ENCODE assay signal across 25 mouse cellular contexts in the genomic region with DNA sequence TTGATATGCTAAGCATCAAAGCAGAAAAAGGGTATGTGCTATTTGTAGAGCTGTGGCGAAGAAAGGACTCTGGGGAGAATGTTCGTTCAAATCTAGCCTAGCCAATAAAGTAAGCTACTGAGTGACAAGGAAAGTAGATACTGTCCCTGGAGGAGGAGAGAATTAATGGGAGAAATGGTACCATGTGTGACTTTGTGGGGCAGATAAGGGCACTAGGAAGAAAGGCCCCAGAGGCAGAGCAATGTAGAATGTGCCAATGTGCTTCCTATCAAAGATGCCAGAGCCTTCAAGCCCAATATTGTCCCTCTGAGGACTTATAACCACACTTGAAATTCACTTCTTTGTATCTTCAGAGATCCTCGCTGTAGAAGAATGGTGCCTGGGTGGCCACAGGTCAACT.
DNase-seq lines count a peak whose midpoint lies in the region; ATAC-seq and TF ChIP-seq lines count a peak whose summit lies in the region.
"Had no signal": no experiment of that assay in that cellular context is flagged by ENCODE, and none has a peak within 500 bp of the region (broad histone marks: within the 10 kb centered on the region; RNA-seq: fewer than 3 reads in every experiment).

No protein-coding gene starts in this region.

- 20% methylated on average over 3 of the region's 3 CpGs for WGBS in liver, embryonic 12.5 days (ENCODE audit: insufficient replicate concordance)
- WGBS in liver, embryonic 14.5 days (ENCODE audit: insufficient replicate concordance) = 17% methylated on average over 3 of the region's 3 CpGs
- WGBS in liver, postnatal 0 days (ENCODE audit: insufficient replicate concordance) = 51% methylated on average over 3 of the region's 3 CpGs
- 75% methylated on average over 3 of the region's 3 CpGs for WGBS in hindbrain, embryonic 12.5 days

- TF ChIP-seq EP300 in liver, embryonic 14.5 days (IDR thresholded peaks at IDR 0.05; ENCODE audit: low read depth) = no peak
- no peak for TF ChIP-seq EP300 in liver, postnatal 0 days (IDR thresholded peaks at IDR 0.05; ENCODE audit: low read depth)

- H3K9ac ChIP-seq in liver, embryonic 12.5 days = no peak overlapping the region
- no peak overlapping the region for H3K9ac ChIP-seq in liver, embryonic 14.5 days (replicated peaks)
- H3K9ac ChIP-seq in liver, postnatal 0 days (replicated peaks) = no peak overlapping the region
- no peak overlapping the region for H3K9ac ChIP-seq in hindbrain, embryonic 12.5 days
- H3K9ac ChIP-seq: embryonic facial prominence, embryonic 13.5 days; forebrain, embryonic 12.5 days; forebrain, embryonic 15.5 days; heart, embryonic 13.5 days; hindbrain, embryonic 15.5 days had no signal

- H3K4me2 ChIP-seq in liver, embryonic 12.5 days = no peak overlapping the region
- H3K4me2 ChIP-seq in liver, embryonic 14.5 days (ENCODE audit: low read depth) = no peak overlapping the region
- no peak overlapping the region for H3K4me2 ChIP-seq in liver, postnatal 0 days (ENCODE audit: low read depth, low read length)
- H3K4me2 ChIP-seq in hindbrain, embryonic 12.5 days (replicated peaks) = no peak overlapping the region
- H3K4me2 ChIP-seq: embryonic facial prominence, embryonic 13.5 days; forebrain, embryonic 12.5 days; forebrain, embryonic 15.5 days; heart, embryonic 13.5 days; hindbrain, embryonic 15.5 days had no signal

- TF ChIP-seq CTCF in liver, embryonic 14.5 days (IDR thresholded peaks at IDR 0.05; ENCODE audit: low read depth) = no peak
- TF ChIP-seq CTCF in liver, postnatal 0 days (IDR thresholded peaks at IDR 0.05; ENCODE audit: low read depth) = no peak

- H3K9me3 ChIP-seq in liver, embryonic 12.5 days (replicated peaks) = no peaks in the 10 kb centered on the region
- no peaks in the 10 kb centered on the region for H3K9me3 ChIP-seq in liver, embryonic 14.5 days (ENCODE audit: control insufficient read depth, low read length)
- H3K9me3 ChIP-seq in liver, postnatal 0 days (ENCODE audit: low read length) = no peaks in the 10 kb centered on the region
- H3K9me3 ChIP-seq in hindbrain, embryonic 12.5 days (replicated peaks) = no peaks in the 10 kb centered on the region
- H3K9me3 ChIP-seq: embryonic facial prominence, embryonic 10.5 days; embryonic facial prominence, embryonic 13.5 days; forebrain, embryonic 12.5 days; forebrain, embryonic 15.5 days; heart, embryonic 10.5 days; heart, embryonic 13.5 days; hindbrain, embryonic 15.5 days had no signal

- no peaks in the 10 kb centered on the region for H3K36me3 ChIP-seq in liver, embryonic 12.5 days
- no peaks in the 10 kb centered on the region for H3K36me3 ChIP-seq in liver, embryonic 14.5 days (replicated peaks; ENCODE audit: control insufficient read depth, insufficient read depth, low read depth)
- H3K36me3 ChIP-seq in liver, postnatal 0 days (replicated peaks; ENCODE audit: insufficient read depth, low read length) = no peaks in the 10 kb centered on the region
- H3K36me3 ChIP-seq in hindbrain, embryonic 12.5 days = no peaks in the 10 kb centered on the region
- H3K36me3 ChIP-seq: forebrain, embryonic 12.5 days; forebrain, embryonic 15.5 days; heart, embryonic 13.5 days; hindbrain, embryonic 15.5 days had no signal

- DNase-seq in liver, embryonic 14.5 days (ENCODE audit: low read depth in 3 of 3, low spot score in 3 of 3) = no peak
- DNase-seq in liver, postnatal 0 days = no peak
- no peak for DNase-seq in gastrocnemius, postnatal 14 days
- no peak for DNase-seq in adrenal gland, postnatal 25 days
- DNase-seq: adrenal gland, adult 2 months; adrenal gland, postnatal 14 days; cerebellum, adult 11-12 months; cerebellum, adult 8-10 months; cerebellum, postnatal 14 days; embryo, embryonic 11 days; gastrocnemius, postnatal 36 days; heart, adult 2 months; heart, postnatal 14 days; heart, postnatal 4 days had no signal

- peak; percentile 51; the same call in 1 of the 2 replicates for ATAC-seq in liver, embryonic 12.5 days
- peak; percentile 65 for ATAC-seq in liver, embryonic 14.5 days (ENCODE audit: insufficient read depth)
- ATAC-seq in liver, postnatal 0 days = peak; percentile 19; the same call in 1 of the 2 replicates
- ATAC-seq in hindbrain, embryonic 12.5 days (ENCODE audit: low FRiP score) = no peak
- ATAC-seq: CD4-positive, CD25-positive, alpha-beta regulatory T cell, adult 4 months; forebrain, embryonic 15.5 days had no signal

- no peak overlapping the region for H3K27ac ChIP-seq in liver, embryonic 12.5 days
- no peak overlapping the region for H3K27ac ChIP-seq in liver, embryonic 14.5 days
- no peak overlapping the region for H3K27ac ChIP-seq in liver, postnatal 0 days (ENCODE audit: low read depth)
- H3K27ac ChIP-seq in hindbrain, embryonic 12.5 days = no peak overlapping the region
- H3K27ac ChIP-seq: embryonic facial prominence, embryonic 10.5 days; embryonic facial prominence, embryonic 13.5 days; forebrain, embryonic 12.5 days; forebrain, embryonic 15.5 days; heart, adult 2 months; heart, embryonic 10.5 days; heart, embryonic 13.5 days; hindbrain, embryonic 15.5 days had no signal

- intact Hi-C loops in gastrocnemius, postnatal 14 days (cut with DNase I; ENCODE audit: low total_unique reads) = no loop called here

- no peak overlapping the region for H3K4me3 ChIP-seq in liver, embryonic 12.5 days
- H3K4me3 ChIP-seq in liver, embryonic 14.5 days (ENCODE audit: insufficient read depth in 1 of 2, low read depth in 2 of 2, low read length in 2 of 2) = no peak overlapping the region
- H3K4me3 ChIP-seq in liver, postnatal 0 days (ENCODE audit: low read depth, low read length) = no peak overlapping the region
- H3K4me3 ChIP-seq in hindbrain, embryonic 12.5 days = no peak overlapping the region
- H3K4me3 ChIP-seq: embryonic facial prominence, embryonic 10.5 days; embryonic facial prominence, embryonic 13.5 days; erythroblast, embryonic 14.5 days; forebrain, embryonic 12.5 days; forebrain, embryonic 15.5 days; heart, adult 2 months; heart, embryonic 10.5 days; heart, embryonic 13.5 days; hindbrain, embryonic 15.5 days had no signal

- peaks cover 24% of the 10 kb centered on the region for H3K4me1 ChIP-seq in liver, embryonic 12.5 days
- H3K4me1 ChIP-seq in liver, embryonic 14.5 days (replicated peaks; ENCODE audit: control insufficient read depth in 2 of 2, insufficient read depth in 2 of 2, low read length in 1 of 2) = peaks cover 0 to 13% of the 10 kb centered on the region in 2 experiments; a peak in 2 of 4 replicates
- H3K4me1 ChIP-seq in liver, postnatal 0 days (ENCODE audit: insufficient read depth) = peaks cover 5% of the 10 kb centered on the region
- peaks cover 22% of the 10 kb centered on the region for H3K4me1 ChIP-seq in hindbrain, embryonic 12.5 days
- H3K4me1 ChIP-seq: forebrain, embryonic 15.5 days had no signal

- H3K27me3 ChIP-seq in liver, embryonic 12.5 days (replicated peaks) = no peaks in the 10 kb centered on the region
- no peaks in the 10 kb centered on the region for H3K27me3 ChIP-seq in liver, embryonic 14.5 days (ENCODE audit: control insufficient read depth, insufficient read depth, low read length)
- no peaks in the 10 kb centered on the region for H3K27me3 ChIP-seq in liver, postnatal 0 days (ENCODE audit: insufficient read depth, low read length)
- H3K27me3 ChIP-seq in hindbrain, embryonic 12.5 days = no peaks in the 10 kb centered on the region
- H3K27me3 ChIP-seq: forebrain, embryonic 15.5 days; heart, embryonic 13.5 days; hindbrain, embryonic 15.5 days had no signal
